Mouse (Mus musculus) testis, adult 2 months (tissue): ENCODE measurements around the gene Smim4.

Source experiments
- CTCF ChIP-seq: fragments of 200-500 bp; IDR thresholded peaks from 2 replicates; pipeline ENCODE4 v1.5.1; 2012; ENCODE audit warnings: low read depth, mild to moderate bottlenecking, inconsistent platforms, low read length, moderate library complexity; ENCODE audit not compliant: control insufficient read depth, insufficient read depth, insufficient replicate concordance
- POLR2A ChIP-seq: fragments of 200-500 bp; IDR thresholded peaks from 2 replicates; pipeline ENCODE4 v1.6.1; 2012; ENCODE audit warnings: low read depth, mild to moderate bottlenecking, inconsistent platforms, low read length, moderate library complexity; ENCODE audit not compliant: control insufficient read depth

DNA sequence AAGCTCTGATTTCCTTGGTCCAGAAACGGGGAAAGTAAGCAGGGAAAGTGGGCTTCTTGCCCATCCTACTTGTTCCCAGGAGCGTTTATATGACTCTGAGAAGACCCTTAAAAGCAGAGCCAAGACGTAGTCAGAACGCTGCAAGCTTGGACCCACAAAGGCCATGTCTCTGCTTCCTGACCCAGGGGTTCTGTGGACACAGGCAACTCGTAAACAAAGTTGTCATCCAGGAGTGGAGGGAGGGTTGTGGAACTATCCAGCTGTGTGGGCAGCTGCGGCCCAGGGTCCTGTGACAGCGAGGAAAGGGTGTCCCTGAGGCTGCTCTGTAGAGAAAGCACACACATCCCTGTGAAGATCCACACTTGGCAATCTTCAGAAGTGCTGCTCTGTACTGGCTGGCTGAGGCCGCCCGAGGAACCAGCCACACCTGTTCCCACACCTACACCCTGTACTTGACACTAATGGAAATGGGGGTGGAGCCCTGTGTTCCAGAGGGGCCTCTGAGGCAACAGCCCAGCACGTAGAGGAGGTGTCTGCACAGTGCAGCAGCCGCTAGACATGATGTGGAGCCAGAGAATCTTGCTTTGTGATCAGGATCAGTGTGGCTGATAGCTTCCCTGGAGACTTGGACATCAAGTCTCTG, 4.4 kb upstream of the Smim4 start:
- TF ChIP-seq CTCF (no peak), POLR2A (no peak)
